Mouse (Mus musculus): ENCODE measurements at regions not wholly inside any gene's neighbourhood (a gene's known extent, or its start where the extent isn't known, plus 50 kb on each side); places are given as distances from the start of the nearest gene placed in this dataset.

DNA sequence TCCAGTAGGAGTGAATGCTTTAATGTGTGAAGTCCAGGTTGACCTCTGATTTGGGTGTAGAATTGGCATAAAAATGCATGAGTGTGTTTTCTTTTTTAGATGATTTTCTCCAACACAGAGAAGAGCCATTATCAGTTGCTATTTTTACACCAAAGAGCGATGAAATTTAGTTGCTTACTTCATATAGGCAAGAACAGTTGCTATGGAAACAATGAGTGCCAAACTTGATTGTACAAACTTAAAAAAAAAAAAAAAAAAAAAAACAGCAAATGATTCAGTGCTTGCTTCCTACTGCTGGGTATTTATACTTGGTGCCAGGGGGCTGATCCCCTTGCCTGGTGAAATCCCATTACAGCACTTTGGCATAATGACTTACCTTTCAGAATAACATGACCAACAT, 268.0 kb downstream of the Sec23a start:
- 92% methylated on average over 1 of the region's 1 CpGs for WGBS
- no peaks in the 10 kb centered on the region for H3K36me3 ChIP-seq
- H3K4me3 ChIP-seq (replicated peaks), result no peak overlapping the region
- no peak overlapping the region for H3K4me2 ChIP-seq
- ATAC-seq (ENCODE audit: insufficient number of reproducible peaks, insufficient read depth, low FRiP score, low TSS enrichment, low read depth), result no peak
- H3K27me3 ChIP-seq, result no peaks in the 10 kb centered on the region
- no peaks in the 10 kb centered on the region for H3K4me1 ChIP-seq (replicated peaks)
- no peaks in the 10 kb centered on the region for H3K9me3 ChIP-seq
- no peak overlapping the region for H3K27ac ChIP-seq
- H3K9ac ChIP-seq (replicated peaks), result no peak overlapping the region

DNA sequence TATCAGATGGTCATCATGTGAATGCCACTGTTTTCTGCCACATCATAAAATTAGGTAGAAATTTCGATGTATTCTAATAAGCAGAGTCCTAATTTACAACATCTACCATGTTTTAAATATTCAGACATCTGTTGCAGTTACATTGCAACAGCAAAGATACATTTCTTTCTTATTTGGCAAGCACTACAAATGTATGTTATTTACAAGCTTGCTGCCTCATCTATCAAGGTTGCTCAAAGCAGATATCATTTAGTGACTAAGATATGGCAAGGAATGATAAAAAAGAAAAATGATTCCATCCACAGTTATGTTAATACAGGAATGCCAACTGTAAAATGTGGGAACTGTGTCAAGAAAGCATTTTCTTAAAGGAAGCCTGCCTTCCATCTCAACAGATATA, 283.7 kb downstream of the Sec23a start:
- Histone ChIP-seq H3K9ac (replicated peaks) (no peak overlapping the region), H3K4me2 (no peak overlapping the region), H3K4me3 (replicated peaks) (no peak overlapping the region), H3K27ac (no peak overlapping the region), H3K4me1 (replicated peaks) (no peaks in the 10 kb centered on the region), H3K27me3 (no peaks in the 10 kb centered on the region), H3K36me3 (no peaks in the 10 kb centered on the region), H3K9me3 (no peaks in the 10 kb centered on the region)
- no peak for ATAC-seq (ENCODE audit: insufficient number of reproducible peaks, insufficient read depth, low FRiP score, low TSS enrichment, low read depth)
- WGBS, result 62% methylated on average over 1 of the region's 1 CpGs

DNA sequence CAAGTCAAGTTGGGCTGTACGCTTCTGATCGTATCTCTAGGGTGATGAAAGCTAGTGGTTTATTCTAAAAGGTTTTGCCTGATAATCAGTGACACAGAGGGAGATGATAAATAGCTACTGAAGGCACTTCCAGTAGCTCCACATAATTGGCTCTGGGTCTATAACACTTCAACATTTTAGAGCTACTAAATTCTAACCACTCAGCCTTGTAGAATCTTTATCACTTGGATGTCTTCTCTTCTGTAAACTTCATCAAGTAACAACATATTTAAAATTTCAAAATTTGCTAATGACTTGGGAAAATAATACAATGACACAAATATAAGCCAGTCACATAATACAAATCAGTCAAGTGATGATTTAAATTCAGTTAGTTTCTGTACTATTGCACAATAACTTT, 284.3 kb downstream of the Sec23a start:
- Histone ChIP-seq H3K4me2 (no peak overlapping the region), H3K27ac (no peak overlapping the region), H3K4me1 (replicated peaks) (no peaks in the 10 kb centered on the region), H3K4me3 (replicated peaks) (no peak overlapping the region), H3K9me3 (no peaks in the 10 kb centered on the region), H3K9ac (replicated peaks) (no peak overlapping the region), H3K36me3 (no peaks in the 10 kb centered on the region), H3K27me3 (no peaks in the 10 kb centered on the region)
- 90% methylated on average over 2 of the region's 2 CpGs for WGBS
- ATAC-seq (ENCODE audit: insufficient number of reproducible peaks, insufficient read depth, low FRiP score, low TSS enrichment, low read depth), result no peak

DNA sequence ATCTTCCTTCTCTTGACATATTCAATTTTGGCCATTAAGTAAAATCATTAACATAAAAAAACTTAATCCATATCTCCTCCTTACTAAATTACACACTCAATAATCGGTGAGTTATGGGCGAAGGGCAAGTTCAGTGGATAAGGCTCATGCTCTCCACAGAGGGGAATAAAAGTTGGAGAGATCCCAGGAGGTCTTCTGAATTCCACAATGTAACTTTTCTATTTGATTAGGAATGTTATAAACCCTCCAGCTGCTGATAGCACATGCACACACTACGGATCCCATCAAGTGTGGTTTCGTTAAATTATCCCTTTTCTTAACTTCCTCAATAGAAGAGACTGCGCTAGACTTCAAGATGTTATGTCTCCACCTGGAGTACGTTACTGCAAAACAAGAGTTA, 293.9 kb downstream of the Sec23a start:
- no peaks in the 10 kb centered on the region for H3K27me3 ChIP-seq
- no peak overlapping the region for H3K9ac ChIP-seq (replicated peaks)
- no peak overlapping the region for H3K27ac ChIP-seq
- no peak overlapping the region for H3K4me3 ChIP-seq (replicated peaks)
- ATAC-seq (ENCODE audit: insufficient number of reproducible peaks, insufficient read depth, low FRiP score, low TSS enrichment, low read depth), result no peak
- H3K9me3 ChIP-seq, result no peaks in the 10 kb centered on the region
- no peaks in the 10 kb centered on the region for H3K36me3 ChIP-seq
- H3K4me1 ChIP-seq (replicated peaks), result no peaks in the 10 kb centered on the region
- H3K4me2 ChIP-seq, result no peak overlapping the region
- WGBS, result 84% methylated on average over 6 of the region's 6 CpGs

DNA sequence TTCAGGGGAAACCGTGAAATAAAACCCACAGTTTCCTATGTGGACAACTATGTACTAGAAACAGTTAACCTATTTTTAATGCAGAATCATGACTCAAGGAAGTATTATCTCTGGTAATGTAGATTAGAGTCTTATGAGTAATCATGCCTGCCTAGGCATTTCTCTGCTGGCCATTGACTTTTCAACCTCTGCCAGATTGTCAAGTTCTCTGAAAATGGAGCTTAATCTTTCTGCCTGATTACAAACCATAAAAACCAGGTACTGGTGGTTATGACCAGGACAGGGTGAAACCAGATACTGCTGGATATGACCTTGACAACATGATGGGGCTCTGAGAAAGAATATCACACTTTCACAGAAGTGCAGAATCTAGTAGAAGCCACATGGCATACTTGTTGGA, 297.6 kb downstream of the Sec23a start:
- Histone ChIP-seq H3K27me3 (no peaks in the 10 kb centered on the region), H3K4me2 (no peak overlapping the region), H3K4me3 (replicated peaks) (no peak overlapping the region), H3K36me3 (no peaks in the 10 kb centered on the region), H3K9ac (replicated peaks) (no peak overlapping the region), H3K9me3 (no peaks in the 10 kb centered on the region), H3K4me1 (replicated peaks) (no peaks in the 10 kb centered on the region), H3K27ac (no peak overlapping the region)
- no peak for ATAC-seq (ENCODE audit: insufficient number of reproducible peaks, insufficient read depth, low FRiP score, low TSS enrichment, low read depth)
- 91% methylated on average over 1 of the region's 1 CpGs for WGBS

DNA sequence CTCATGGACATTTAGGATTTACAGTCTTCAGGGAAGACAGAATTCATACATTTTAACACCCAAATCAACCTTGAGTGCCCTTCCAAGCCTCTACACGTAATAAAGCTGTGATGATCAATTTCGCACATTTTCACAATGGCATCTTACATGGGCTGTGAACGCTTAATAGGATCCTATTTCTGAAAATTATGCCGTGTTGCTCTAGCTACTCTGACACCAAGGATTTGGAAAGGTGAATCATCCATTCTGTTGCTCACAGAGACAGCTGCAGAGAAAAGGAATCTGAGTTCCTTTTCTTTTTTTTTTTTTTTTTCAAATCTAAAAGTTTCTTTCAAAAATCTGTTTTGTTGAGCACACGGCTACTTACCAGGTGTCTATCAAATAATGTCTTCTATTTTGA, 316.1 kb downstream of the Sec23a start:
- no peaks in the 10 kb centered on the region for H3K9me3 ChIP-seq
- H3K4me3 ChIP-seq (replicated peaks), result no peak overlapping the region
- H3K9ac ChIP-seq (replicated peaks), result no peak overlapping the region
- H3K27ac ChIP-seq, result no peak overlapping the region
- H3K36me3 ChIP-seq, result no peaks in the 10 kb centered on the region
- H3K27me3 ChIP-seq, result no peaks in the 10 kb centered on the region
- H3K4me1 ChIP-seq (replicated peaks), result no peaks in the 10 kb centered on the region
- no peak for ATAC-seq (ENCODE audit: insufficient number of reproducible peaks, insufficient read depth, low FRiP score, low TSS enrichment, low read depth)
- WGBS, result 84% methylated on average over 5 of the region's 5 CpGs
- no peak overlapping the region for H3K4me2 ChIP-seq

DNA sequence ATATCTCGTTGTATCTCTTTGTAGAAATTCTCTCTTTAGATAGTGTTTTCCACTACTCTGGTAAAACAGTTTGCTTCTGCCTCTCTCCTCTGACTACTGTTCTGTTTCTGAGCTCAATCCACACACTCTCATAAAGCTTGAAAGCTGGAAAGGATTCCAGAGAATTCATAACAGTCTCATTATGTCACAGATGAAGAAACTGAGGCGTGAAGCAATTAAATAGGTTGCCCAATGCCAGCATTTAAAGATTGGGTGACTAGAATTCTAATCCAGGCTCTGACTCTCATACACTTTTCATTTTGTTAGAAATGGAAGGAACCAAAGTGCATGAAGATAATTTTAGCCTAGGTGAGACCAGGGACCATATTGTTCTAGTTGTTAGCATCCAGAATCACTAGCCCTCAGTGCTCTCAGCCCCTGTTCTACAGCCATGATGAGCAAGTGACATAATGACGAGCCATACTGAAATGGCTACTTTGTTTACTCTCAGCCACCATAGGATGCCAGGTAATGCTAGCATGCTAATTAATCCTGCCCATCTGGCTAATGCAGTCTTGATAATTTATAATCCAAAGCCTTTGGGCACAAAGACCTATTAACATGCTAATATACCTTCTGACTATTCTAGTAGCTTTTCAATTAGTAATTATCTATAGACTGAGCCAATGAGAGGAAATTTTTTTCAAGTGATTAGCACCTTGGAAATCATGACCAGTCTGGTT, 341.7 kb downstream of the Sec23a start:
- H3K4me3 ChIP-seq (replicated peaks), result no peak overlapping the region
- 82% methylated on average over 3 of the region's 3 CpGs for WGBS
- no peaks in the 10 kb centered on the region for H3K36me3 ChIP-seq
- no peak overlapping the region for H3K27ac ChIP-seq
- H3K27me3 ChIP-seq, result no peaks in the 10 kb centered on the region
- H3K9me3 ChIP-seq, result no peaks in the 10 kb centered on the region
- no peak overlapping the region for H3K4me2 ChIP-seq
- no peaks in the 10 kb centered on the region for H3K4me1 ChIP-seq (replicated peaks)
- ATAC-seq (ENCODE audit: insufficient number of reproducible peaks, insufficient read depth, low FRiP score, low TSS enrichment, low read depth), result no peak
- no peak overlapping the region for H3K9ac ChIP-seq (replicated peaks)

DNA sequence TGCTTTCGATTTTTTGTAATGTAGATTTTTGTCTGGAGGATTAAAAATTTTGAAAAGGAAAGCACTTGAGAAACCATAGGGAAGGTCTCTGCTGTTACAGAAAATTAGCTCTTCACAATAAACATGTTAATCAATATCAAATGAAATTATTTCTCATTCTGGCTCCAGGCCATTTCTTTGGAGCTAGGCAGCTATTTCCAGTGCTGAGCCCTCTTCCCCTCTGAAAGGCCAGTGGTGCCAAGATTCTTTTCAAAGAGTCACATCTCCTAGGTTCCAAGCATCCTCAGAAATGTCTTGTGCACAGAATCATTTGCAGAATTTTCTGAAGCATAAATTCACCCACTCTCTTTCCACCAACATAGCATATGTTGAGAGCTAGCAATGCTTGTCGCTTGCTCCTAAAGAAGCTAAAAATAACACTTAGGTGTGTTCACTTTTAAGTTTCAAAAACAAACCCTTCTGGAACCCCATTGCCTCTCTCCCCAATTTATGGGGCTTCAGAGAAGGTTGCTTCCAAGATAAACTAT, 357.2 kb downstream of the Sec23a start:
- 90% methylated on average over 2 of the region's 2 CpGs for WGBS
- Histone ChIP-seq H3K36me3 (no peaks in the 10 kb centered on the region), H3K4me2 (no peak overlapping the region), H3K27ac (no peak overlapping the region), H3K27me3 (no peaks in the 10 kb centered on the region), H3K4me3 (replicated peaks) (no peak overlapping the region), H3K4me1 (replicated peaks) (no peaks in the 10 kb centered on the region), H3K9me3 (no peaks in the 10 kb centered on the region), H3K9ac (replicated peaks) (no peak overlapping the region)
- ATAC-seq (ENCODE audit: insufficient number of reproducible peaks, insufficient read depth, low FRiP score, low TSS enrichment, low read depth), result no peak

DNA sequence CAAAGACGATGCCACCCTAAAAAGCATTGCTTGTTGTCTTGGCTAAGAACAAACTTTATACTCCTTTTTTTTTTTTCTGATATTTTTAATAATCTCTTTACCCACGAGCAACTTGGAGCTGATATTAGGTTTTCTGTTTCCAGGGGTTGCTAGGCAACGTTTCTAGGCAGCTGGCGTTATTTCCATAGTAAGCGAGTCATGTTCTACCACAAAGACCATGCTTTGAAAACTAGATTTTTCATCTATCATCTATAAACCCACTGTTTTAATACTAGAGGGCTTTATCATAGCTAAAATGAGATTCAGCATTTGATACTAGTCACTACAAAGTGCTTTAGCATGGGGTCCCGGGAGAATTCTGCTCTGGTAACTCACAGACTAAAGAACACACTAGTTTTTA, 358.1 kb downstream of the Sec23a start:
- Histone ChIP-seq H3K27ac (no peak overlapping the region), H3K9me3 (no peaks in the 10 kb centered on the region), H3K4me3 (replicated peaks) (no peak overlapping the region), H3K4me1 (replicated peaks) (no peaks in the 10 kb centered on the region), H3K4me2 (no peak overlapping the region), H3K27me3 (no peaks in the 10 kb centered on the region), H3K36me3 (no peaks in the 10 kb centered on the region), H3K9ac (replicated peaks) (no peak overlapping the region)
- WGBS, result 89% methylated on average over 6 of the region's 6 CpGs
- ATAC-seq (ENCODE audit: insufficient number of reproducible peaks, insufficient read depth, low FRiP score, low TSS enrichment, low read depth), result no peak

DNA sequence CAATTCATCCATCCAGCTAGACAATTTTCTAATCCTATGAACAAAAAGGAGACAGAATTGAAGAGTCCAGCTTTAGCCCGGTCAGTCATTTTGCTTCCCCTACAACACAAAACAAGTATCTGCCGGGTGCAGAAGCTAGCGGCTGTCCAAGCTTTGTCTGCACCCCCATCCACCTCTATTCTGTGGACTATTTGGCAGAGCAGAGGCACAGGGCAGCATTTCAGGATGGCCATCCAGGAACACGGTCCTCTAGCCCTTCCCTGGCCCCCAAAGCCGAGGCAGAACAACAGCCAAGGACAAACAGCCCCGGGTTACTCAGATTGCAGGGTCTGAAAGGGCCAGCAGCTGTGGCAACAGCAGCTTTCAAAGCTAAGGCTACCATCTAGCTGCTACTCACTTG, 358.6 kb downstream of the Sec23a start:
- no peak overlapping the region for H3K4me3 ChIP-seq (replicated peaks)
- H3K36me3 ChIP-seq, result no peaks in the 10 kb centered on the region
- H3K4me1 ChIP-seq (replicated peaks), result 0 out of 2 replicates have a peak, but pooled peaks cover 3% of the 10 kb centered on the region
- no peaks in the 10 kb centered on the region for H3K9me3 ChIP-seq
- no peak for ATAC-seq (ENCODE audit: insufficient number of reproducible peaks, insufficient read depth, low FRiP score, low TSS enrichment, low read depth)
- H3K27me3 ChIP-seq, result no peaks in the 10 kb centered on the region
- H3K9ac ChIP-seq (replicated peaks), result no peak overlapping the region
- no peak overlapping the region for H3K4me2 ChIP-seq
- 81% methylated on average over 6 of the region's 6 CpGs for WGBS
- H3K27ac ChIP-seq, result no peak overlapping the region

DNA sequence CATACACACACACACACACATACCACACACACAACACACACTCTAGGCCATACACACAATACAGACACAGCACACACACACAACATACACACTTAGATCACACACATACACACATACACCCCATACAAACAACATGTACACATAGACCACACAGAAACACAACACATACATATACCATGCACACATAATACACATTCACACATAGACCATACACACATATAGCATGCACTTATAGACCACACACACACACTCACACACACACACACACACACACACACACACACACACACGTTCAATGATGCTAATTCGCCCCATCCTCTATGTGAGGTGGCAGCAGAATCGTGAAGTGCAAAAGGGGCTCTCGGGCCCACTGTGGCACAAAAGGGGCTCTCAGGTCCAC, 359.1 kb downstream of the Sec23a start:
- Histone ChIP-seq H3K36me3 (no peaks in the 10 kb centered on the region), H3K4me3 (replicated peaks) (no peak overlapping the region), H3K9me3 (no peaks in the 10 kb centered on the region), H3K4me2 (no peak overlapping the region), H3K4me1 (replicated peaks) (0 out of 2 replicates have a peak, but pooled peaks cover 3% of the 10 kb centered on the region), H3K27ac (no peak overlapping the region), H3K27me3 (no peaks in the 10 kb centered on the region), H3K9ac (replicated peaks) (no peak overlapping the region)
- ATAC-seq (ENCODE audit: insufficient number of reproducible peaks, insufficient read depth, low FRiP score, low TSS enrichment, low read depth), result no peak
- WGBS, result 99% methylated on average over 4 of the region's 4 CpGs

DNA sequence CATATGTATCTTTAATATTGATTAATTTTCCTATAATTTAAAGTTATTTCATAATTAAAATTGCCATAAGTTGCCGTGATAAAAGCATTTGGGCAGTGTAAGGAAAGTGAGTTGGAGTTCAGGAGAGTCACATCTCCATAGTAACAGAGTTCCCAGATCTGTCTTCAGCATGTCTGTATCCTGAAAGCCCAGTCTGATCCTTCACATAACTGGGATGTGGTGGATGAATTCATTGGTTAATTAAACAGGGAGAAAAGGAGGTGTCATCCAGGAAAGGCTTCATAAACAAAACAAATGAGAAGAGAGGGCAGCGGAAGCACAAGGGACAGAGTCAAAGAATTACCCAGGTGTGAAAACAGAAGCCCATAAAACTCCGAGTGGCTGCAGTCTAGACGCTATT, 363.5 kb downstream of the Sec23a start:
- Histone ChIP-seq H3K27me3 (no peaks in the 10 kb centered on the region), H3K4me3 (replicated peaks) (no peak overlapping the region), H3K9me3 (no peaks in the 10 kb centered on the region), H3K27ac (no peak overlapping the region), H3K4me2 (no peak overlapping the region), H3K36me3 (no peaks in the 10 kb centered on the region), H3K9ac (replicated peaks) (no peak overlapping the region), H3K4me1 (replicated peaks) (peaks cover 10% of the 10 kb centered on the region)
- ATAC-seq (ENCODE audit: insufficient number of reproducible peaks, insufficient read depth, low FRiP score, low TSS enrichment, low read depth), result no peak
- 24% methylated on average over 4 of the region's 4 CpGs for WGBS

All from limb, embryonic 12.5 days (tissue).